Mouse (Mus musculus): Measurements from ENCODE around the gene Gm3739. TPM values are rescaled to one million over a fixed set of nuclear protein-coding genes. Genes with fewer than 3 reads are reported as not detected.
A peak's percentile ranks its signal among the peaks of the same experiment; 100 is the strongest.
"Not testable (repeated sequence)": the region's sequence is repeated elsewhere in the genome, so short reads cannot be mapped to it uniquely, and the experiment has no call there.

Gm3739 gene
- under 1 TPM; 0.56 to 0.57 TPM for total RNA-seq (2021)
- long read RNA-seq, experiment 1, partial matches to known transcripts: 0 of 1 reads
- long read RNA-seq, experiment 1, other reads (novel, unspliced or antisense): 1 of 1 reads
- long read RNA-seq, experiment 2: 0 reads

- peak; percentile 6 to 13 for DNase-seq (ENCODE audit: extremely low spot score in 1 of 2, low spot score in 2 of 2)
- H3K27ac ChIP-seq; intact Hi-C loops (cut with DNase I): not testable (repeated sequence)
- H3K4me3 ChIP-seq: peak within 1 kb of the TSS; percentile 36
These were observed at the start of gene Gm3739 for GRCm38 (mm10) chr14:7314661-7315060. TSS of gene Gm3739 (minus strand) at chr14:7315049.

GRCm38 (mm10) chr14:7332295-7332694, 17.4 kb upstream of the Gm3739 start, which contains the start of gene Gm5797:
TSS of gene Gm5797 (minus strand) at chr14:7332395.
- H3K4me3 ChIP-seq; intact Hi-C loops (cut with DNase I); DNase-seq (ENCODE audit: extremely low spot score in 1 of 2, low spot score in 2 of 2); H3K27ac ChIP-seq: not testable (repeated sequence)

- H3K27ac ChIP-seq; intact Hi-C loops (cut with DNase I): not testable (repeated sequence)
- peak; percentile 10 to 12 for DNase-seq (ENCODE audit: extremely low spot score in 1 of 2, low spot score in 2 of 2)
- peak overlapping the region; percentile 36 for H3K4me3 ChIP-seq
These were observed 244 bp upstream of the Gm3739 start for GRCm38 (mm10) chr14:7315093-7315492.

- DNase-seq (ENCODE audit: extremely low spot score in 1 of 2, low spot score in 2 of 2); H3K27ac ChIP-seq; H3K4me3 ChIP-seq; intact Hi-C loops (cut with DNase I): not testable (repeated sequence)
These were observed 50.2 kb downstream of the Gm3739 start, which contains the start of gene Gm3727 for GRCm38 (mm10) chr14:7264614-7265013. TSS of gene Gm3727 (minus strand) at chr14:7264714.

Other genes starting within 250 kb of the Gm3739 start
- gene Gm3696, start 214.4 kb downstream of the Gm3739 start, total RNA-seq (2021): 1 to 10 TPM; 1.9 to 3.4 TPM
- not detected for gene Gm6676, start 189.6 kb downstream of the Gm3739 start, total RNA-seq (2021)
- gene Gm3512, start 140.5 kb downstream of the Gm3739 start, total RNA-seq (2021): 1 to 10 TPM; 1.4 to 1.6 TPM
- not detected for gene Gm16434, start 120.5 kb downstream of the Gm3739 start, total RNA-seq (2021)
- gene Gm3727, start 50.3 kb downstream of the Gm3739 start, total RNA-seq (2021): not detected
- gene Gm5797, start 17.3 kb upstream of the Gm3739 start, total RNA-seq (2021): not detected
- gene Gm8374, start 50.1 kb upstream of the Gm3739 start, total RNA-seq (2021): not detected
- gene Gm3755, start 135.9 kb upstream of the Gm3739 start, total RNA-seq (2021): not detected
- gene Gm3752, start 168.7 kb upstream of the Gm3739 start, total RNA-seq (2021): under 1 TPM in 1 of 2 experiments, not detected in 1; 0.57 TPM